Comparison of ENCODE assay signal across 8 mouse cellular contexts in genomic region chr7:29983690-29984380, GRCm38 (mm10). TPM values are rescaled to one million over a fixed set of nuclear protein-coding genes. Genes with fewer than 3 reads are reported as not detected.
DNase-seq lines count a peak whose midpoint lies in the region; ATAC-seq and TF ChIP-seq lines count a peak whose summit lies in the region.

Gene Zfp568, plus strand, starts transcription at chr7:29983955.

- DNase-seq in G1E (ENCODE audit: low spot score): peak; percentile 82
- peak; percentile 91 to 92 for DNase-seq in cerebellum, adult 18-20 months
- DNase-seq in forebrain, postnatal 0 days: peak; percentile 86
- DNase-seq in heart, postnatal 4 days: peak; percentile 96
- peak; percentile 87 to 89 for DNase-seq in layer of hippocampus, adult 8-10 months (ENCODE audit: low spot score in 2 of 2)
- peak; percentile 93 for DNase-seq in ovary, adult 18-20 months (ENCODE audit: low spot score)
- DNase-seq in thymus, postnatal 0 days (ENCODE audit: low spot score): peak; percentile 74

- H3K36me3 ChIP-seq in G1E (replicated peaks): peaks cover 30% of the 10 kb centered on the region
- H3K36me3 ChIP-seq in forebrain, postnatal 0 days (ENCODE audit: insufficient read depth): peaks cover 3% of the 10 kb centered on the region; the same call in 1 of the 2 replicates
- peaks cover 24% of the 10 kb centered on the region for H3K36me3 ChIP-seq in lung, embryonic 15.5 days

- H3K9ac ChIP-seq in forebrain, postnatal 0 days: peak within 1 kb of the TSS; percentile 69
- peak within 1 kb of the TSS; percentile 83 for H3K9ac ChIP-seq in lung, embryonic 15.5 days

- peak within 1 kb of the TSS; percentile 74 for H3K4me2 ChIP-seq in forebrain, postnatal 0 days (ENCODE audit: low read depth)
- H3K4me2 ChIP-seq in lung, embryonic 15.5 days: peak within 1 kb of the TSS; percentile 65

- peak; percentile 85 for ATAC-seq in G1E (ENCODE audit: extremely low read depth, insufficient number of reproducible peaks, low FRiP score, poor library complexity, severe bottlenecking)
- peak; percentile 94 for ATAC-seq in forebrain, postnatal 0 days
- ATAC-seq in lung, embryonic 15.5 days (ENCODE audit: borderline replicate concordance, extremely low read depth, low FRiP score, low TSS enrichment): peak; percentile 95

- WGBS in forebrain, postnatal 0 days: 2% methylated on average over 55 of the region's 62 CpGs
- WGBS in lung, embryonic 15.5 days: under 1% methylated on average over 62 of the region's 62 CpGs

- TF ChIP-seq CTCF in G1E (IDR thresholded peaks at IDR 0.05; ENCODE audit: low read depth, low read length): no peak
- peak; percentile 76 for TF ChIP-seq CTCF in forebrain, postnatal 0 days (IDR thresholded peaks at IDR 0.05; ENCODE audit: low read depth)

- H3K4me3 ChIP-seq in G1E (ENCODE audit: low read depth, low read length): peak within 1 kb of the TSS; percentile 91
- peak within 1 kb of the TSS; percentile 85 for H3K4me3 ChIP-seq in forebrain, postnatal 0 days (ENCODE audit: low read depth, low read length)
- peak within 1 kb of the TSS; percentile 84 for H3K4me3 ChIP-seq in lung, embryonic 15.5 days

- H3K4me1 ChIP-seq in G1E (ENCODE audit: insufficient read depth, low read depth, low read length): peaks cover 32% of the 10 kb centered on the region
- H3K4me1 ChIP-seq in forebrain, postnatal 0 days (ENCODE audit: insufficient read depth): peaks cover 11% of the 10 kb centered on the region; the same call in 1 of the 2 replicates
- H3K4me1 ChIP-seq in lung, embryonic 15.5 days: peaks cover 33% of the 10 kb centered on the region

- H3K27me3 ChIP-seq in G1E (ENCODE audit: insufficient read depth, low read length): no peaks in the 10 kb centered on the region
- no peaks in the 10 kb centered on the region for H3K27me3 ChIP-seq in forebrain, postnatal 0 days (ENCODE audit: insufficient read depth, low read length)
- H3K27me3 ChIP-seq in lung, embryonic 15.5 days: no peaks in the 10 kb centered on the region

- peak within 1 kb of the TSS; percentile 81 for H3K27ac ChIP-seq in forebrain, postnatal 0 days (ENCODE audit: low read depth, low read length)
- peak within 1 kb of the TSS; percentile 98 for H3K27ac ChIP-seq in lung, embryonic 15.5 days

- no peaks in the 10 kb centered on the region for H3K9me3 ChIP-seq in G1E (replicated peaks)
- no peaks in the 10 kb centered on the region for H3K9me3 ChIP-seq in forebrain, postnatal 0 days (ENCODE audit: low read length)
- no peaks in the 10 kb centered on the region; the same call in 1 of the 2 replicates for H3K9me3 ChIP-seq in lung, embryonic 15.5 days

RNA-seq across cellular contexts. Expression of gene Zfp568, which starts in this region (rescaled TPM):
- total RNA-seq in G1E (2014; fragmentation: Nextera tagmentation): 18.6 and 22.0 TPM in 2 replicates
- total RNA-seq in G1E (2017): 24.4 and 26.2 TPM in 2 replicates
- polyA plus RNA-seq in G1E (2012): 3.9 and 5.1 TPM in 2 replicates
- total RNA-seq in forebrain, postnatal 0 days (2014; rRNA removed): 5.9 and 7.3 TPM in 2 replicates
- polyA plus RNA-seq in forebrain, postnatal 0 days (2015; fragmentation: Nextera tagmentation; extraction: Ambion mirVana): 0.72 and 2.1 TPM in 2 replicates
- 10 to 100 TPM; 83.8 to 87.0 TPM for total RNA-seq in heart, postnatal 4 days (2021)
- total RNA-seq in layer of hippocampus, adult 8-10 months (2022): 1 to 10 TPM; 3.3 to 7.7 (median 4.0) TPM
- polyA plus RNA-seq in lung, embryonic 15.5 days (2015; fragmentation: Nextera tagmentation; extraction: Ambion mirVana): 14.9 and 15.4 TPM in 2 replicates
- 3.1 and 4.2 TPM in 2 replicates for polyA plus RNA-seq in thymus, postnatal 0 days (2015; fragmentation: Nextera tagmentation; extraction: Ambion mirVana)

Comparison
In these comparisons a context has a peak if more than half of its experiments do, and no peak if none do; other contexts are left out.
1. Peak in every context shown above with its lines: DNase-seq, ATAC-seq, H3K4me3 ChIP-seq and H3K27ac ChIP-seq.